Mouse (Mus musculus): ENCODE data around the gene Neurod1. TPM values are rescaled to one million over a fixed set of nuclear protein-coding genes. Genes with fewer than 3 reads are reported as not detected.

The Neurod1 gene
- polyA plus RNA-seq, 1 experiment from 2014 or later, result not detected

Other genes starting within 250 kb of the Neurod1 start
- 3.8 and 4.1 TPM in 2 replicates for gene Itga4, start 201.3 kb downstream of the Neurod1 start, polyA plus RNA-seq (2015; fragmentation: Nextera tagmentation; extraction: Ambion mirVana)
- 0.28 and 0.44 TPM in 2 replicates for gene Cerkl, start within 50 bp of the Neurod1 start, polyA plus RNA-seq (2015; fragmentation: Nextera tagmentation; extraction: Ambion mirVana)
- gene Itprid2, start 178.6 kb upstream of the Neurod1 start, polyA plus RNA-seq (2015; fragmentation: Nextera tagmentation; extraction: Ambion mirVana), result 6.4 and 6.9 TPM in 2 replicates